Mouse (Mus musculus): ENCODE results near the gene Myof.

The Myof gene

DNA sequence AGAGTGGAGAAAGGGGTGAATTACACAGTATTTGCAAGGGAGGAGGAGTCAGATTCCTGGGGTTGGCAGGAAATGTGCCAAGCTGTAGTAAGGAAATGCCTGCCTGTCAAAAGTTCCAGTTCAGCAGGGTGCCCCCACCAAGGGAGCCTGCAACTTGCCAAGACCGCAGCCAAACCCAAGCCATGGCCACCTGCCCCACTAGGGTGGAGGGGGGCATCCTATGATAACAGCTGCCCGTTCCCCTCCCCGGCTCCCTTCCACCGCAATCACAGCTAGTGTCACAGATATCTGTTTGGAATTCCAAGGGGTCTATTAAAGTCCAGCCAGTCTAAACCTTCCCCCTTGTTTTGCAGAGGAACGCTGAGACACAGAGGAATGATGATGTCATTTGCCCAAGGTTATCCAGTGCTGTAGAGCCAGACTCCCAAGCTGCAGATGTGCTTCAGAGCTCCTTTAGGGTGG lies 1.1 kb downstream of the Myof start:
- DNase-seq (ENCODE audit: low spot score in 2 of 2), result no peak

DNA sequence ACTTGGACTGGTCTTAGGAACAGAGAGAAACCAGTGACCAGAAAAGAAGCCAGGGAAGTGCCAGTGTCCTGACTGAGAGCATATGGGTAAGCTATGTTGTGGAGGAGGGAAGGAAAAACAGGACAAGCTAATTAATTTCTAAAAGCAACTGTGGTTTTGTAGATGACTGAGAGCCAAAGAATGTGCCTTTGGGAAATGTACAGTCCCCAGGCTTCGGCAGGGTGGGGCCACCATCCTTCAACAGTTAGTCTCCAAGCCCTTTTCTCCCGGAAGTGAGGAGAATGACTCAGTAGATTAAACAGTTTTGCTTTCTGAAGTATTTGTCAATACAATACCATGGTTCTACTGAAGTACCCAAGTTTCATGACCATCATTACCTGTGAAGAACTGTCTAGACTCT lies 5.1 kb downstream of the Myof start:
- no peak for DNase-seq (ENCODE audit: low spot score in 2 of 2)

DNA sequence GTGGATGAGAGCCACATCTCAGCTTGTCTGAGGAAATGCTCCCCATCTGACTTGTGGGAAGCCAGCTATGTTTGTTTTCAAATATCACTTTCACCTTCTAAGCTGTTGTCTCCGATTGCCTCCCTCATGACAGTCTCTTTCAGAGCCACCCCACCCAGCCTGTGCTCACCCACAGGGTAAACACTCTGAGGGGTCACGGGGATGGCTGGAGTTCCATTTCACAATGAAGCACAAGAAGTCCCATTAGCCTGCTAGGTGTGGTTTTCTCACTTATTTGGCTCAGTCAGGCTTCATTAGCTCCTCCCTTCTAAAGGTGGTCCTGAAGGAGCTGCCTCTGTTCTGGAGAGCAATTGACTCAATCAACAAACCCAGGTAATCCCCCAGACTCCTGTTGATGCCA lies 7.6 kb downstream of the Myof start:
- no peak for DNase-seq (ENCODE audit: low spot score in 2 of 2)

DNA sequence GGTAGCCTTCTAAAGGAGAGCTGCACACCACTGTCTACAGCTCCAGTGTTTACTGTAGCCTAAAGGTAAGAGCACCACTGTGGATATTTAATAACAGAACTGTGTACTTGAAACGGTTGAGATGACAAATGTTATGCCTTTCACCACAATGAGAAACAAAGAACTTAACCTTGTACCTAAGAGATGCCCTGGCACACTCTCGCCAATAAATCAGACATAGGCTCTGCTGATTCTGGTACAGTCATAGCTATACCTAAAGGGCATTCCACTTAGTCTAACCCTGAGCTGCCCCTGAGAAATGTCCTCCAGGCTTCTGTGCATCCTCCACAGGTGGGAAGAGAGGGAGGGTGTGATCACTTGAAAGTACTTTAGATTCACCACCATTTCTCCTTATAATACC lies 8.7 kb downstream of the Myof start:
- DNase-seq (ENCODE audit: low spot score in 2 of 2), result no peak

DNA sequence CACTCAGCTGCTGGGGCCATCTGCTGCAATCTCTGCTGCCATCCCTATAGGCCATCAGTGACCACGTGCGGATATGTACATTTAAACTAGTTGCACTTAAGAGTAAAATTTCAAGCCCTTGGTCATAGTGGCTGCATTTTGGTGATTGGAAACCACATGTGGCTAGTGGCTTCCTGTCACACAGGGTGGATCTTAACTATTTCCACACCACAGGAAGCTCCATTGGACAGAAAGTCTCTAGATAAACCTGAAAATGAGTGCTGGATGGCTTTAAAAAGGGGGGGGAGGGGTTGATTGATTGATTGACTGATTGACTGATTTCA lies 9.7 kb downstream of the Myof start:
- no peak for DNase-seq (ENCODE audit: low spot score in 2 of 2)

GRCm38 (mm10) chr19:38032993-38033734 lies 10.2 kb downstream of the Myof start:
- DNase-seq (ENCODE audit: low spot score in 2 of 2), result no peak

GRCm38 (mm10) chr19:38031144-38031543 lies 12.2 kb downstream of the Myof start:
- no peak for DNase-seq (ENCODE audit: low spot score in 2 of 2)

GRCm38 (mm10) chr19:38030673-38031137 lies 12.7 kb downstream of the Myof start:
- DNase-seq (ENCODE audit: low spot score in 2 of 2), result no peak

- no peak for DNase-seq (ENCODE audit: low spot score in 2 of 2)
Observed at GRCm38 (mm10) chr19:38029871-38030270, 13.5 kb downstream of the Myof start.

- no peak for DNase-seq (ENCODE audit: low spot score in 2 of 2)
Observed at GRCm38 (mm10) chr19:38029292-38029691, 14.1 kb downstream of the Myof start.

DNA sequence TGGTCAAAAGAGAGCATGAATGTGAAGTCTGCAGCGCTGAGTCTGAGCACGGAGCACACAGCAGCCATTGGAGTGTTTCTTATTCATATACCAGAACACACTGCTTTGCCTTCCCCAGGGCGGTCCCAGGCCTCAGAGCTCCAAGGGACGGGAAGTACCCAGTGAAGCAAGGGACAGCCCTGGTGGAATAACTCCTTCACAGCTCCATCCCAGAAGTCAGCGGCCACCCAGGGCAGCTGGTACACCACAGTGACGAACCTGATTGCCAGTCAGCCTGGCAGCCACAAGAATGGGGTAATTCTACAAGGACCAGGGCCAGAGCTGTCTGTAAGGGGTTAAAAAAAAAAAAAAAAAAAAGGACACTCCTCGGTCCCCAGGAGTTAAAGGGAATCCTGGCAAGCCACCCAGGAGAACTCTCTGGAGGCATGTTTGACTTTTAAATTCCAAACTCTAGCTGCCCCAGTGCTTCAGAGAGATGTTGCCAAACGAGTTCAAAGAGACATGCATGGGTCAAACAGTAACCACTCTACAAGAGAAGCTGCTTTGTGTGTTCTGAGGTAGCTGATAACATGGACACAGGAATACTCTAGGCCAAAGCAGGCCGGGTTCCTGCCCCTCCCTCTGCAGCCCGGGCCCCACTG lies 15.4 kb downstream of the Myof start:
- DNase-seq (ENCODE audit: low spot score in 2 of 2), result no peak

- DNase-seq (ENCODE audit: low spot score in 2 of 2), result no peak
Observed at GRCm38 (mm10) chr19:38027389-38027788, 16.0 kb downstream of the Myof start.

- DNase-seq (ENCODE audit: low spot score in 2 of 2), result no peak
Observed at GRCm38 (mm10) chr19:38026211-38026624, 17.2 kb downstream of the Myof start.

GRCm38 (mm10) chr19:38025254-38026041 lies 17.9 kb downstream of the Myof start:
- DNase-seq (ENCODE audit: low spot score in 2 of 2), result no peak

GRCm38 (mm10) chr19:38023603-38024002 lies 19.8 kb downstream of the Myof start:
- no peak for DNase-seq (ENCODE audit: low spot score in 2 of 2)

DNA sequence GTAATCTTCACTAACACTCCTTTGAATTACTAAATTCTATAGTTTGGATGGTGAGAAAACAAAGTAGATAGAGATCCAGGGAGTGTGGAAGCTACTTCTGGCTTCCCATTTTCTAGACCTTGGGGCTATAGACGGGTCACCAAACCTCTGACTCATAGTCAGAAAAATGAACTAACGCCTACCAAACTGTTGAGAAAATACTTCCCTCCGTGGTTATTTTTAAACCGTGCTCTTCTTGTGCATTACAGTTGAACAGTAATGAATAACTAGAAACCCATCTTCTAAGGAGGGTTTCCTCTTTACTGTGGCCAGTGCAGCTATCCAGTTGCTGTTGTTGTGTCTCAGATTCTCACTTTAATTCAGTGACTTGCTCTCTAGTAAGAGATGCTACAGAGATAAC lies 20.7 kb downstream of the Myof start:
- DNase-seq (ENCODE audit: low spot score in 2 of 2), result no peak

- DNase-seq (ENCODE audit: low spot score in 2 of 2), result no peak
Observed at GRCm38 (mm10) chr19:38015873-38016254, 27.5 kb downstream of the Myof start.

GRCm38 (mm10) chr19:38015180-38015872 lies 28.1 kb downstream of the Myof start:
- DNase-seq (ENCODE audit: low spot score in 2 of 2), result peak; percentile 77 to 81

GRCm38 (mm10) chr19:38014443-38014842 lies 28.9 kb downstream of the Myof start:
- no peak for DNase-seq (ENCODE audit: low spot score in 2 of 2)

DNA sequence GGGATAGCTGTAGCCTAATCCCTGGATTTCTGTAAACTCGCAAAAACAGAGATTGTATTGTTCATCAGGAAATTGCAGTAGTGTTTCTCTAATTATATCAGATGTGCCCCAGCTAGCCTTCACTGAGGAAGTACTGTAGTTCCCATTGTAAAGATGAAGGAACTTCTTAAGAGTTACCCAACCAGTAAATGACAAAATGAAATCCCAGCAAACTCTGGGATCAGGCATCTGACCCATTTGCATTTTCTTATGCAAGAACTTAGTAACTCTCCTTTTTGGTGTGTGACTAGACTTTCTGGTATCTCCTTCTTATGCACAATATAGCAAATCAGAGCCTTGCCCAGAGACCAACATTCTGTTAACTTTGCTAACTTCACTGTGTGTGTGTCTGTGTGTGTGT lies 32.0 kb downstream of the Myof start:
- no peak for DNase-seq (ENCODE audit: low spot score in 2 of 2)

DNA sequence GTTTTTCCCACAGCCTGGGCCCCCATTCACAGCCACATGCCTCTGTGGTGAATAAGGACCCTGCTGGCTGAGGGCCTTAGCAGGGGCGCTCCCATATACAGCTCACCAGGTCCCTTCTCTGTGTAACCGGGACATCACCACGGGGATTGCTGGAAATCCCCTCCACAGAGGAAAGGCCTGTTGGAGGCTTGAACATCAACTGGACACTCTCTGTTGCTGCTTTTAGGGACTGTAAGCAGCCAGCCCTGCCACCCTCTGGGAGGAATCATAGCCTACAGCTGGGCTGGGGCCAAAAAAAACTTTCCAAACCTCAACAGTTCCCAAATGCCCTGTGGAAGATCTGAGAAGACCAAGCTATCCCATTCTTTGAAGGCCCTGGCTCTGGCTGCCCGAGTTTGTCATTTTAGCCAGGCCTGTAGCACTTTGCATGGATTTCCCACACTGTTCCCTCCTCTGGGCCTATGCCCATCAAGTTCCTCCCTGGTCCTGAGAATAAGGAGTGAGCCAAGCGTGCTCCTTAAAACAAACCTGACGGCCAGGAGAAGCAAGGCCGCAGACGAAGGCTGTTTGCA lies 38.5 kb downstream of the Myof start:
- no peak for DNase-seq (ENCODE audit: low spot score in 2 of 2)

Data from right cerebral cortex, postnatal 36 days (tissue).